Mouse (Mus musculus): ENCODE measurements around the gene Pdxdc1.
"Not testable (repeated sequence)": the region's sequence is repeated elsewhere in the genome, so short reads cannot be mapped to it uniquely, and the experiment has no call there.

Pdxdc1 gene

GRCm38 (mm10) chr16:13883094-13883774, 19.7 kb downstream of the Pdxdc1 start:
- no peak for DNase-seq

- no peak for DNase-seq
Measured at GRCm38 (mm10) chr16:13875483-13875882, 27.4 kb downstream of the Pdxdc1 start.

- no peak for DNase-seq
Measured at GRCm38 (mm10) chr16:13867910-13868514, 34.9 kb downstream of the Pdxdc1 start.

- DNase-seq, result not testable (repeated sequence)
Measured at GRCm38 (mm10) chr16:13867406-13867805, 35.5 kb downstream of the Pdxdc1 start.

- DNase-seq, result no peak
Measured at GRCm38 (mm10) chr16:13866616-13867015, 36.3 kb downstream of the Pdxdc1 start.

- DNase-seq, result no peak
Measured at GRCm38 (mm10) chr16:13866076-13866475, 36.9 kb downstream of the Pdxdc1 start.

GRCm38 (mm10) chr16:13853886-13854285, 49.0 kb downstream of the Pdxdc1 start:
- no peak for DNase-seq

GRCm38 (mm10) chr16:13851446-13851845, 51.5 kb downstream of the Pdxdc1 start:
- no peak for DNase-seq

- DNase-seq, result no peak
Measured at GRCm38 (mm10) chr16:13848310-13848709, 54.6 kb downstream of the Pdxdc1 start.

- no peak for DNase-seq
Measured at GRCm38 (mm10) chr16:13846675-13847074, 56.3 kb downstream of the Pdxdc1 start.

GRCm38 (mm10) chr16:13845031-13845430, 57.9 kb downstream of the Pdxdc1 start:
- no peak for DNase-seq

GRCm38 (mm10) chr16:13840956-13841355, 62.0 kb downstream of the Pdxdc1 start:
- DNase-seq, result no peak

GRCm38 (mm10) chr16:13840056-13840455, 62.9 kb downstream of the Pdxdc1 start:
- DNase-seq, result no peak

GRCm38 (mm10) chr16:13834382-13834781, 68.5 kb downstream of the Pdxdc1 start:
- no peak for DNase-seq

- DNase-seq, result no peak
Measured at GRCm38 (mm10) chr16:13831606-13832005, 71.3 kb downstream of the Pdxdc1 start.

- no peak for DNase-seq
Measured at GRCm38 (mm10) chr16:13830444-13830843, 72.5 kb downstream of the Pdxdc1 start.

GRCm38 (mm10) chr16:13826511-13826910, 76.4 kb downstream of the Pdxdc1 start:
- DNase-seq, result no peak

GRCm38 (mm10) chr16:13825781-13826490, 77.0 kb downstream of the Pdxdc1 start:
- no peak for DNase-seq

- DNase-seq, result no peak
Measured at GRCm38 (mm10) chr16:13820771-13821170, 82.2 kb downstream of the Pdxdc1 start.

- peak; percentile 16 for DNase-seq
Measured at GRCm38 (mm10) chr16:13819806-13820500, 83.0 kb downstream of the Pdxdc1 start.

- DNase-seq, result no peak
Measured at GRCm38 (mm10) chr16:13819394-13819743, 83.6 kb downstream of the Pdxdc1 start.

GRCm38 (mm10) chr16:13818560-13819393, 84.2 kb downstream of the Pdxdc1 start, which contains the start of gene Ntan1:
TSS of gene Ntan1 (plus strand) at chr16:13818845.
- peak; percentile 97 for DNase-seq
